Mouse (Mus musculus): Measurements from ENCODE around the gene Tmem54. TPM values are rescaled to one million over a fixed set of nuclear protein-coding genes. Genes with fewer than 3 reads are reported as not detected.

Tmem54 gene
- polyA plus RNA-seq, 1 experiment = 27.2 TPM

- no peak for DNase-seq (ENCODE audit: low spot score)
Observed at GRCm38 (mm10) chr4:129151276-129151811, 46.0 kb downstream of the Tmem54 start.

GRCm38 (mm10) chr4:129157541-129157940, 52.2 kb downstream of the Tmem54 start:
- no peak for DNase-seq (ENCODE audit: low spot score)

DNA sequence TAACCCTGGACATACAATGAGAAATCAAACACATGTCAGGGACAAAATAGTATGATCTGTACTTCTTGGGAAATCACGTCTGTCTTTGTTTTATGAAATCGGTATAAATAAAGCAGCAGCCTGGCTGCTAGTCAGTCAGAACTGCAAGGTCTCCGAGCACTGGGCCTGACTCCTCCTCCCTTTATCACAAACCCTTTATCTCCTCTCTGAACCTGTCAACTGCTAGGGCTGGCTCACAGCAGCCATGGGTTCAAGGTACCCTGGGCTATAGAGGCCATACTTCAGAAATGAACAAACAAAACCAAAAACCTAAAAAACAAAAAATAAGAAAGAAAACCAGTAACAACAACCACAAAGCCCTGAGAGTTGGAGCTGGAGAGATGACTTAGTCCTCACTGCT, 53.2 kb downstream of the Tmem54 start:
- DNase-seq (ENCODE audit: low spot score) = no peak

GRCm38 (mm10) chr4:129161076-129161475, 55.7 kb downstream of the Tmem54 start:
- no peak for DNase-seq (ENCODE audit: low spot score)

Other genes starting within 250 kb of the Tmem54 start
- gene Trim62, start 222.0 kb upstream of the Tmem54 start, polyA plus RNA-seq (2012; rRNA removed) = 23.4 and 30.0 TPM in 2 replicates
- gene Azin2, start 143.1 kb upstream of the Tmem54 start, polyA plus RNA-seq (2012; rRNA removed) = 18.8 and 18.9 TPM in 2 replicates
- gene Ak2, start 113.6 kb upstream of the Tmem54 start, polyA plus RNA-seq (2012; rRNA removed) = 59.2 and 75.5 TPM in 2 replicates
- gene Rnf19b, start 47.3 kb upstream of the Tmem54 start, polyA plus RNA-seq (2012; rRNA removed) = 25.9 and 28.9 TPM in 2 replicates
- 0.46 and 0.55 TPM in 2 replicates for gene Hpca, start 16.5 kb downstream of the Tmem54 start, polyA plus RNA-seq (2012; rRNA removed)
- gene Fndc5, start 31.5 kb downstream of the Tmem54 start, polyA plus RNA-seq (2012; rRNA removed) = 5.9 and 7.1 TPM in 2 replicates
- 19.8 and 21.7 TPM in 2 replicates for gene S100pbp, start 84.2 kb downstream of the Tmem54 start, polyA plus RNA-seq (2012; rRNA removed)
- gene Yars, start 84.2 kb downstream of the Tmem54 start, polyA plus RNA-seq (2012; rRNA removed) = 36.8 and 38.3 TPM in 2 replicates
- gene C77080, start 155.9 kb downstream of the Tmem54 start, polyA plus RNA-seq (2012; rRNA removed) = 29.7 and 32.1 TPM in 2 replicates
- 3.1 and 4.0 TPM in 2 replicates for gene Sync, start 182.1 kb downstream of the Tmem54 start, polyA plus RNA-seq (2012; rRNA removed)
- gene Rbbp4, start 229.8 kb downstream of the Tmem54 start, polyA plus RNA-seq (2012; rRNA removed) = 65.1 and 72.2 TPM in 2 replicates
- gene Zbtb8os, start 230.1 kb downstream of the Tmem54 start, polyA plus RNA-seq (2012; rRNA removed) = 45.4 and 52.6 TPM in 2 replicates

Data from urinary bladder, adult 2 months (tissue).